Mouse (Mus musculus) midbrain, postnatal 0 days (tissue): ENCODE results near the gene Fut7. TPM values are rescaled to one million over a fixed set of nuclear protein-coding genes. Genes with fewer than 3 reads are reported as not detected.
A peak's percentile ranks its signal among the peaks of the same experiment; 100 is the strongest.

Source experiments
- ATAC-seq: fragments of 200-750 bp; cut with Nextera tagmentation; 2 replicates; pipeline ENCODE4 v1.8.0; 2017; ENCODE audit warnings: moderate number of reproducible peaks, mild to moderate bottlenecking, moderate TSS enrichment, moderate library complexity; ENCODE audit not compliant: low FRiP score
- DNase-seq: peaks from one replicate; pipeline ENCODE4 v3.0.0-alpha.2; 2015; ENCODE audit warnings: low spot score
- H3K27ac ChIP-seq: fragments of 300-500 bp; sonication (generic); 2 replicates; pipeline ENCODE4 v1.5.1; 2014; ENCODE audit warnings: low read depth, mild to moderate bottlenecking, low read length, mixed read lengths
- H3K27me3 ChIP-seq: fragments of 300-500 bp; sonication (generic); 2 replicates; pipeline ENCODE4 v1.6.1; 2014; ENCODE audit warnings: low read length, control low read depth, mixed read lengths; ENCODE audit not compliant: insufficient read depth
- H3K36me3 ChIP-seq: fragments of 300-500 bp; sonication (generic); 2 replicates; pipeline ENCODE4 v1.6.1; 2014; ENCODE audit warnings: low read length, control low read depth, mixed read lengths; ENCODE audit not compliant: insufficient read depth
- H3K4me1 ChIP-seq: fragments of 300-500 bp; sonication (generic); 2 replicates; pipeline ENCODE4 v1.6.1; 2014; ENCODE audit warnings: mild to moderate bottlenecking, control low read depth, antibody characterized with exemption, low read length, mixed read lengths; ENCODE audit not compliant: insufficient read depth
- H3K4me2 ChIP-seq: fragments of 300-500 bp; sonication (generic); 2 replicates; pipeline ENCODE4 v1.6.1; 2014; ENCODE audit warnings: low read depth, mild to moderate bottlenecking, low read length, mixed read lengths; ENCODE audit not compliant: poor library complexity, severe bottlenecking
- H3K4me3 ChIP-seq: fragments of 300-500 bp; sonication (generic); 2 replicates; pipeline ENCODE4 v1.5.1; 2014; ENCODE audit warnings: low read depth, mild to moderate bottlenecking, low read length, moderate library complexity
- H3K9ac ChIP-seq: fragments of 300-500 bp; sonication (generic); replicated peaks from 2 replicates; pipeline ENCODE4 v1.6.1; 2014; ENCODE audit warnings: mild to moderate bottlenecking, low read length, moderate library complexity, mixed read lengths; ENCODE audit not compliant: poor library complexity, severe bottlenecking
- H3K9me3 ChIP-seq: fragments of 300-500 bp; sonication (generic); 2 replicates; pipeline ENCODE4 v1.6.1; 2016; ENCODE audit warnings: low read length, control low read depth
- CTCF ChIP-seq: IDR thresholded peaks from 2 replicates; pipeline ENCODE4 v1.5.1; 2016; ENCODE audit warnings: antibody characterized with exemption, mild to moderate bottlenecking
- WGBS: fragments of 180-500 bp; shearing (Covaris S2); extraction: QIAGEN DNeasy Blood & Tissue Kit; methylation state at CpG from one replicate; pipeline ENCODE4 v1.1.7; 2014; 5-methylcytosine and 5-hydroxymethylcytosine counted together
- polyA plus RNA-seq: library from polyadenylated mRNA; unstranded; fragments of >200 nt; fragmentation: Nextera tagmentation; extraction: Ambion mirVana; gene quantifications from 2 replicates; pipeline ENCODE4 v1.2.1, GENCODE M21; 2015
- total RNA-seq: library from RNA; depleted of rRNA; stranded (reverse); fragments of >200 nt; gene quantifications from 2 replicates; pipeline ENCODE4 v1.2.3, GENCODE M21; 2014

Fut7 gene
- total and polyA plus RNA-seq, 2 experiments from 2014 or later, result 0.23 to 1.6 TPM

- Histone ChIP-seq H3K27ac (no peak overlapping the region), H3K9me3 (no peaks in the 10 kb centered on the region), H3K36me3 (peaks cover 37% of the 10 kb centered on the region), H3K4me2 (peak overlapping the region; percentile 69), H3K9ac (peak overlapping the region; percentile 33; the same call in 1 of the 2 replicates), H3K27me3 (no peaks in the 10 kb centered on the region), H3K4me1 (peaks cover 16% of the 10 kb centered on the region), H3K4me3 (no peak overlapping the region)
- no peak for TF ChIP-seq CTCF
- DNase-seq (no peak), ATAC-seq (no peak)
- WGBS, result 44% methylated on average over 6 of the region's 6 CpGs
Measured at GRCm38 (mm10) chr2:25431308-25431855, 8.3 kb downstream of the Fut7 start.

DNA sequence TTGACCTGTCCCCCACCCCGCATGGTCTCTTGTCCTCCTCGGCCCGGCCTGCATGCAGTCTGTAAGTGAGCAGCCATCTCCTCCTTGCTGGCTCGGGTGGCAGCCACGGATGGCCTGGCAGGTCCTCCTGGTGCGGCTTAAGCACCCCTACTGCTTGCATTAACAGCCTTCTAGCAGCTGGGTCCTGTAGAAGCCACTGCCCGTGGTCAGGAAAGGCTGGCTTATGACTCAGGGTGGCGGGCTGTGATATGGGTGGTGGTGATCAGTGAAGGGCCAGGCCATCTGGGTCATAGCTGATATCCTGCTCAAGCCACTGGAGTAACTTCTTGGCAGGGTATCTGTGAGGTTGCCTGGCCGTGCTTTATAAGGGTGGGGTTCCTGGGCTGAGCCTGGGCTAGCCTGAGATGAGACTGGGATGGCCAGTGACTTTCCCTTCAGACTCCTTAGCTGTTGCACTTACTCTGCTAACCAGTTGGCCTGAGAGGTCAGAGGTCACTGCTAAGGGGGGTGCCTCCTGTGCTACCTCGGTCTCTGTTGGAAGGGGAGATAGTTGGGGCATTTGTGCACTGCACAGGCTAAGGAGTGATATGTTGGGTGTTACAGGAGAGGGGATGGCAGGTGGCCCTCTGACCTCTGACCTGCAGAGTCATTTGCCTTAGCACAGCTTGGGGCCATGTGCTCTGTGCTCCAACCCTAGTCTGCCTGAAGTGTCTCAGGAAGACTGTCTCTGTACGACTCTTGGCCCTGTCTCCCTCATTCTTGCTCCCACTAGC is 9.4 kb downstream of the Fut7 start:
- TF ChIP-seq CTCF, result no peak
- Histone ChIP-seq H3K9ac (no peak overlapping the region), H3K4me3 (no peak overlapping the region), H3K4me2 (no peak overlapping the region), H3K36me3 (peaks cover 49% of the 10 kb centered on the region), H3K9me3 (no peaks in the 10 kb centered on the region), H3K4me1 (peaks cover 16% of the 10 kb centered on the region), H3K27ac (no peak overlapping the region), H3K27me3 (no peaks in the 10 kb centered on the region)
- 80% methylated on average over 11 of the region's 11 CpGs for WGBS
- DNase-seq (no peak), ATAC-seq (no peak)

DNA sequence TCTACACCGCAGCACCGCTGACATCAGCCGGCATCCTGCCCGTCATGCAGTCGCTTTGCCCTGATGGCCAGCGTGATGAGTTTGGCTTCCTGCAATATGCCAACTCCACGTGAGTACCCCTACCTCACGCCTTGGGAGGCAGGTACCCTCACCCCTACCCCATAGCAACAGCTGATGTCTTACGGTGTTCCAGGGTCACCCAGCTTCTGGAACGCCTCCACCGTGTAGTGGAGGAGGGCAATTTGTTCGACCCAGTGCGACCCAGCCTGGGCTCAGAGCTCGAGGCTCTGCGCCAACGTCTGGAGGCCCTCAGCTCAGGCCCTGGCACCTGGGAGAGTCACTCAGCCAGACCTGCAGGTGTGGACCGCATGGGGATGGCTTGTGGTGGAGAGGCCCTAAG is 10.0 kb downstream of the Fut7 start:
- no peak overlapping the region for H3K9ac ChIP-seq
- no peaks in the 10 kb centered on the region for H3K9me3 ChIP-seq
- H3K4me3 ChIP-seq, result no peak overlapping the region
- peaks cover 16% of the 10 kb centered on the region for H3K4me1 ChIP-seq
- H3K27ac ChIP-seq, result no peak overlapping the region
- WGBS, result 91% methylated on average over 17 of the region's 17 CpGs
- DNase-seq (no peak), ATAC-seq (no peak)
- H3K4me2 ChIP-seq, result no peak overlapping the region
- H3K36me3 ChIP-seq, result peaks cover 54% of the 10 kb centered on the region
- no peak for TF ChIP-seq CTCF
- no peaks in the 10 kb centered on the region for H3K27me3 ChIP-seq

- Histone ChIP-seq H3K36me3 (peaks cover 66% of the 10 kb centered on the region), H3K27ac (no peak overlapping the region), H3K9me3 (no peaks in the 10 kb centered on the region), H3K9ac (no peak overlapping the region), H3K4me3 (no peak overlapping the region), H3K4me2 (no peak overlapping the region), H3K4me1 (peaks cover 16% of the 10 kb centered on the region), H3K27me3 (no peaks in the 10 kb centered on the region)
- no peak for ATAC-seq
- WGBS, result 92% methylated on average over 8 of the region's 8 CpGs
- no peak for DNase-seq
- TF ChIP-seq CTCF, result no peak
Measured at GRCm38 (mm10) chr2:25434292-25434691, 11.2 kb downstream of the Fut7 start.

DNA sequence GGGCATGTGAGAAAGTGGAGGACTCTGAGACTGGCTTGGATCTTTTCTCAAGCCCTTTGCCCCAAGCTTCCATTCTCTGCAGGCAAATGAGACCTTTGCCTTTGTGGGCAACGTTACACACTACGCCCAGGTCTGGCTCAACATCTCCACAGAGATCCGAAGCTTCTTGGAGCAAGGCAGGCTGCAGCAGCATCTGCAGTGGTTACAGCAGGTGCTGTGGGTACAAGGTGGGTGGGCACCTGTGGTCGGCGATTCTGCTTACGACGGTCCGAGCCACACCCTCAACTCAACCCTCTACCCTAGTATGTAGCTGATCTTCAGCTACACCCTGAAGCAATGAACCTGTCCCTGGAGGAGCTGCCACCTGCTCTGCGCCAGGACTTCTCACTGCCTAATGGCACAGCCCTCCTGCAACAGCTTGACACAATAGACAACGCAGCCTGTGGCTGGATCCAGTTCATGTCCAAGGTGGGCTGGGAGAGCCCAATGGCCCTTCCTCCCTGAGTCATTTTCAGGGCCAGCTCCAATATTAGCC is 13.3 kb downstream of the Fut7 start:
- H3K9me3 ChIP-seq, result no peaks in the 10 kb centered on the region
- H3K27ac ChIP-seq, result no peak overlapping the region
- no peak overlapping the region for H3K4me2 ChIP-seq
- H3K27me3 ChIP-seq, result no peaks in the 10 kb centered on the region
- no peaks in the 10 kb centered on the region; the same call in 1 of the 2 replicates for H3K4me1 ChIP-seq
- no peak overlapping the region for H3K4me3 ChIP-seq
- peaks cover 85% of the 10 kb centered on the region for H3K36me3 ChIP-seq
- WGBS, result 94% methylated on average over 10 of the region's 10 CpGs
- no peak for ATAC-seq
- no peak for DNase-seq
- TF ChIP-seq CTCF, result no peak
- no peak overlapping the region for H3K9ac ChIP-seq

- no peak overlapping the region for H3K27ac ChIP-seq
- H3K27me3 ChIP-seq, result no peaks in the 10 kb centered on the region
- DNase-seq (no peak), ATAC-seq (no peak)
- TF ChIP-seq CTCF, result no peak
- 89% methylated on average over 20 of the region's 20 CpGs for WGBS
- no peaks in the 10 kb centered on the region for H3K4me1 ChIP-seq
- H3K4me3 ChIP-seq, result no peak overlapping the region
- no peaks in the 10 kb centered on the region for H3K9me3 ChIP-seq
- peaks cover 98% of the 10 kb centered on the region for H3K36me3 ChIP-seq
- H3K4me2 ChIP-seq, result no peak overlapping the region
- H3K9ac ChIP-seq, result no peak overlapping the region
Measured at GRCm38 (mm10) chr2:25441067-25441466, 18.0 kb downstream of the Fut7 start.
